Mouse (Mus musculus) layer of hippocampus, adult 2 months (tissue): ENCODE data around the gene Tmem53. TPM values are rescaled to one million over a fixed set of nuclear protein-coding genes. Genes with fewer than 3 reads are reported as not detected.
"Not testable (repeated sequence)": the region's sequence is repeated elsewhere in the genome, so short reads cannot be mapped to it uniquely, and the experiment has no call there.

Source experiments
- DNase-seq, 2 experiments: peaks; one replicate each; pipeline ENCODE4 v3.0.0; 2022; ENCODE audit warnings: low spot score in 2 of 2
- H3K27ac ChIP-seq: fragments of 200-600 bp; 2 replicates; pipeline ENCODE4 v1.8.1; 2022
- H3K4me3 ChIP-seq: fragments of 200-600 bp; 2 replicates; pipeline ENCODE4 v1.8.1; 2022; ENCODE audit warnings: mild to moderate bottlenecking
- CTCF ChIP-seq: fragments of 200-600 bp; conservative IDR thresholded peaks from 2 replicates; pipeline ENCODE4 v1.8.1; 2022; ENCODE audit warnings: antibody characterized with exemption, mild to moderate bottlenecking, moderate library complexity
- total RNA-seq, 2 experiments: library from RNA; stranded (reverse); gene quantifications; 2 replicates each; pipeline ENCODE4 v1.2.3; 2021

Gene Tmem53
- total RNA-seq, 2 experiments from 2014 or later, result 4.7 to 4.9 TPM

DNA sequence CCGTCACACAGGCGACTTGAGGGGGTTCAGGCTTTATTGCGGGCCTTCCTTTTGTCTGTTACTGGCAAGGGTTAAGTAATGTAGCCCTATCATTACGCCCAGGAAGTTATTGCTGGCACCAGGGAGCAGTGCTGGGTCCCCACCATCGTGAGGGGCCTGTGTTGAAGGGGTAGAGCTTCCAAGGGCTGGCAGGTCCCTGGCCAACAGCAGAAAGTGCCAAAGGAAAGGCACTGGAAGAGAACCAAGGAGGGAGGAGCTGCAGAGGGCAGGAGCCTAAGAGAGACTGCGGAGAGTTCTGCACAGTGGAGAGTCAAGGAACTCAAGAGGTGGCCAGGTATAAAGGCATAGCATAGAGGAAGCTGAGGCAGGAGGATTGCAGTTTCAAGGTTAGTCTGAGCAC lies 2.9 kb downstream of the Tmem53 start:
- Histone ChIP-seq H3K27ac (no peak overlapping the region), H3K4me3 (no peak overlapping the region)
- DNase-seq, result no peak
- TF ChIP-seq CTCF, result no peak

DNA sequence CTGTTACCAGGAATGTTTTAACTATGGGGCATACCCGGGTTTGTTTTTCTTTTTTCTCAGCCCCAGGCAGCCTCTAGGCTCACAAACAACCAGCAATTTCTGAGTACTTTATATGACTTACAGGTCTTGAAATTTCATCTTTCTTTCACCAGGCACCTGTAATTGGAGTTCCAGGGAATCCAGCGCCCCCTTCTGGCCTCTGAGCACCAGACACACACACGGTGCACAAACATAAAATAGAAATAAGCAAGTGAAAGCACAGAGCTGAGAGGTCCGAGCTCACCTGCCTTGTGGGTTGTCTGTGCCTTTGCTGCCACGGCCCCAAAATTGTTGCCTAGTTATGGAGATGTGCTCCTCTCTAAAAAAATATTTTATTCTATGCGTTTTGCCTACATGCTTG lies 8.2 kb downstream of the Tmem53 start:
- not testable (repeated sequence) for H3K4me3 ChIP-seq, H3K27ac ChIP-seq, DNase-seq
- TF ChIP-seq CTCF, result peak; percentile 34

DNA sequence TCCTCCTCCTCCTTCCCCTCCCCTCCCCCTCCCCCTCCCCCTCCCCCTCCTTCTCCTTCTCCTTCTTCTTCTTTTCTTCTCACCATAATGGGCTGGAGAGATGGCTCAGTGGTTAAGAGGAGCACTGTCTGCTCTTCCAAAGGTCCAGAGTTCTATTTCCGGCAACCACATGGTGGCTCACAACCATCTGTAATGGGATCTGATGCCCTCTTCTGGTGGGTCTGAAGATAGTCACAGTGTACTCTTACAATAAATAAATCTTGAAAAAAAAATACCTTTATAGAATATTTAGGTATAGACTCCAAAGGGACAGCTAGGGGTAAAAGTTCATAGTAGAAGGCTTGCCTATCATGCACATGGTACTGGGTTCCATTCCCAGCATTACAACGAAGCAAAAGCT lies 9.5 kb downstream of the Tmem53 start:
- no peak overlapping the region for H3K4me3 ChIP-seq
- TF ChIP-seq CTCF, result peak; percentile 28; the same call in 1 of the 2 replicates
- DNase-seq, result no peak
- no peak overlapping the region for H3K27ac ChIP-seq

DNA sequence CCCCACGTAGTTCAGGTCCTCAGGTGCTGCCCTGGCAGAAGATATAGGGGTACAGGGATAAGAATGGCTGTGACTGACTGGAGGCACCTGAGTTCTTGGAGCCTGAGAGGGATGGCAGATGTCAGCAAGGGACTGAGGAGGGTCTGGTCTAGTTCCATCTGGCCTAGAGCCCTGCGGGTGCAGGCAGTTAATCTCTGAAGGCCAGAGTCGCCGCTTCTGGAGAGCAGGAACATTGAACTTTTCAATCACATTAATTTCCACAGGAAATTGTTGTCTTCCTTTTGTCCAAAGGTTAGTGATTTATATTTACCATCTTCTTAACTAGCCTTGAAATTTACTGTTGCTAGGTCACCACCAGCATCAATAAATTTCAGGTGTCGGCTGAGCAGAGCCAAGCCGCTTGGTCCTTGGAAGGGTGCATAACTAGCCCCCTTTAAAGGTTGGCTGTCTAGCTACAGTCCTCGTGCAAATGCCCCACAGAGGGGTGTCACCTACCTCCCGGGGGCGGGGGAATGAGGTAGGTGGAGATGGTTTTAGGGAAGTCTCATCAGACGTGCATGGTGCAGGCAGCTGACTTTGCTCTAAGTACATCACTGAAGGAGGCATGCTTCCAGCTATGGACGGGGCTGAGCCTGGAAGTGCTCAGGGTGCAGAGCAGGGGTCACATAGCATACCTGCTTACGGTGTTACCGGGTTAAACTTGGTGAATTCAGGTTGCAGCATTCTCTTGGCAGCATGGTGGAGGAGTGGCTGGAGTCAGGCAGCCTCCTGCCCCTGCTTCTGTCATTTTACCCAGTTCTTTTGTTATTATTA lies 10.6 kb downstream of the Tmem53 start:
- DNase-seq, result no peak
- TF ChIP-seq CTCF, result no peak
- no peak overlapping the region for H3K4me3 ChIP-seq

DNA sequence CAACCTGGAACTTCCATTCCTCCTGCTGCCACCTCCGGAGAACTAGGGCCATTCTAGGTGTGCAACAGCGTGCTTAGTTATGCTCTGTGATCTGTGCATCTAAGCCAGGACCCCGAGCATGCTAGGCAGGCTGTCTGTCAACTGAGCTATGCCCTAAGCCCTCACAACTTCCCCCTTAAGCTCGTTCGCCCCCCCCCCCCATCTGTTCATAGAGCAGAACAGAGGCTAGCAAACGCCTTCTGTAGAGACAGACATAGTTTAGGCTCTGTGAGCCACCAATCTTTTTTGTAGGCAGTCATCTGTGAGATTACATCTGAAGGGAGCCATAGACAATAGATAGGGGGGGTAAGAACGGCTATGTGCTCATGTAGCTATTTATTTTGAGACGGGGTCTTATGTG lies 11.2 kb downstream of the Tmem53 start:
- DNase-seq, result no peak

More for the DNA sequence above, 10.6 kb downstream of the Tmem53 start:
- no peak overlapping the region for H3K27ac ChIP-seq

DNA sequence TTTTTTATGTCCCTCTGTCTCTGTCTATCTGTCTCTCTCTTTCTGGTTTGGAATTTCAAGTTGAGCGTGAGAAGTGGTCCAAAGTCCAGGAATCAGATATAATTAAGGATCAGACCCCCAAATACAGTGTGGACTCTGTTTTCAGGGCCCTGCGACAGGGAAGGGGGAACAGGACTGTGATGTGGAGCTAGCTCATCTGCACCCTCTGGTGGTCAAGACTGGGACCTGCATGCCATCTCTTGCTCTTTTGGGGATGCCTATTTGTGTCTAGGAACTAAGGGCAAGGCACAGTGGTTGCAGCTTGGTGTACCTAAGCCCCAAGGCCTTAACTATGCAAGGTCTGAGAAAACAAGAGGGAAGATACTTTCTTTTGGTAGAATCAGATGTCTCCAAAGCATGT lies 15.5 kb downstream of the Tmem53 start:
- Histone ChIP-seq H3K27ac (no peak overlapping the region), H3K4me3 (no peak overlapping the region)
- TF ChIP-seq CTCF, result peak; percentile 98
- DNase-seq, result peak; percentile 75 to 90

More for the DNA sequence above, 11.2 kb downstream of the Tmem53 start:
- no peak for TF ChIP-seq CTCF
- Histone ChIP-seq H3K27ac (no peak overlapping the region), H3K4me3 (no peak overlapping the region)

DNA sequence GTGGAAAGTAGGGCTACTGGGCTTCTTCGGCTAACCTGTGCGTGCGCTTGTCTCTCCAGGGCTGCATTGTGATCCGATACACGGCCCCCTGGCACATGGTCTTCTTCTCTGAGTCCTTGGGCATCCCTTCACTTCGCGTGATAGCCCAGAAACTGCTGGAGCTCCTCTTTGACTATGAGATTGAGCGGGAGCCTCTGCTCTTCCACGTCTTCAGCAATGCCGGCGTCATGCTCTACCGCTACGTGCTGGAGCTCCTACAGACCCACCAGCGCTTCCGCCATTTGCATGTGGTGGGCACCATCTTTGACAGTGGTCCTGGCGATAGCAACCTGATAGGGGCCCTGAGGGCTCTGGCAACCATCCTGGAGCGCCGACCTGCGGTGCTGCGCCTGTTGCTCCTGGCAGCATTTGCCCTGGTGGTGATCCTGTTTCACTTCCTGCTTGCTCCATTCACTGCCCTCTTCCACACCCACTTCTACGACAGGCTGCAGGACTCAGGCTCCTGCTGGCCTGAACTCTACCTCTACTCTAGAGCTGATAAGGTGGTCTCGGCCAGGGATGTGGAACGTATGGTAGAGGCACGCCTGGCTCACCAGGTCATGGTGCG lies 16.2 kb downstream of the Tmem53 start:
- no peak for TF ChIP-seq CTCF
- H3K4me3 ChIP-seq, result no peak overlapping the region
- DNase-seq, result no peak
- H3K27ac ChIP-seq, result no peak overlapping the region

DNA sequence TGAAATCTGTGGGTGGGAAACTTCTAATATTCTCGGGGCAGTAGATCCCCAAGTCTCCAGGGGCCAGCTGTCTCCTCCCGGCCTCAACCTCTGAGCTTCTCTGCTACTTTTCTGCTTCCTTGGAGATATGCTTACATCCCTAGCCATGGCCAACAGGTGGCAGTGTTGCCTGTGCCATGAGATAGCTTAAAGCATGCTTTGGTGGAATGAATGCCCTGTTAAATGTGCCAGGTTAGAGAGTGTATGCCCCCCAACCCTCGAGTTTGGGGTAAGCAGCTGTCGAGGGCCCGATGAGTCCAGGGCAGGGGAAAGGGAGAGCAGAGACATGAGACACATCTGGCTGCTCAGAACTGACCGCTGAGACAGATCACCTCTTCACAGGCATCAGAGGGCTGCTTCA lies 18.5 kb downstream of the Tmem53 start:
- no peak overlapping the region for H3K4me3 ChIP-seq
- H3K27ac ChIP-seq, result no peak overlapping the region
- peak; percentile 90 for TF ChIP-seq CTCF
- DNase-seq, result peak; percentile 67 to 81

DNA sequence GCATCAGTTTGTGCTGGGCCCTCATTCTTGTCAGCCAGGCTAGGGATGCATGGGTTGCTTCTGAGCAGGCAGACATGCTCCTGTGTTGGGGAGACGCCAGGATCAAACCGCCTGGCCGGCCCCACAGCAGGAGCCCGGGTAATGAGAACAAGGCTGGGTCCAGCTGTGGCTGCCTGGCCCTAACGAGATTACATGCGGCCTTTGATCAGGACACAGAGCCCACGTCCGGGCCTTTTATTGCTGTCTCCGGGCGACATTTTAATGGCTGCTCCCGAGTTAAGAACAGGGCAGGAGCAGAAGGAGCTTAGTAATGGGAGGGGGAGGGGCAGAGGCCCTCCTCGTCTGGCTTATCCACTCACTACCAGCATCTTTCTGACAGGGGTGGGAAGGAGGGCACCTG lies 20.7 kb downstream of the Tmem53 start:
- H3K4me3 ChIP-seq, result no peak overlapping the region
- no peak for TF ChIP-seq CTCF
- no peak overlapping the region for H3K27ac ChIP-seq
- DNase-seq, result no peak

DNA sequence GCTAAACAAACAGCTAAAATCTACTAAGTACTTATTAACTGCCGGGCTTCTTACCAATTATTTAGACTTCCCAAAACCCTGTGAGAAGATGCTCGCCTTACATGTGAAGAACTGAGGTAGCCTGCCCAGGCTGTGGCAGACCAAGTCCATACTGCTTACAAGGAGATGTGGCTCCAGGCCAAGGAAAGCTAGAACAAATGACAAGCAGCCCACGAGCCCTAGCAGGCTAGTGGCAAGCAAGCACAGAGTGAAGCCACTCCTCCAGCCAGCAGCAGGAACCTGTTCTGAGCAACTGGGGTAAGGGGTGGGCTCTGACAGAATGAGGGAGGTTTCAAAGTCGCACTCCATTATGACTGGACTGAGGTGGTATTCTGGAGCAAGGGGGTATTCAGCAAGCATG lies 23.0 kb downstream of the Tmem53 start:
- no peak overlapping the region for H3K27ac ChIP-seq
- H3K4me3 ChIP-seq, result no peak overlapping the region
- no peak for DNase-seq
- no peak for TF ChIP-seq CTCF

DNA sequence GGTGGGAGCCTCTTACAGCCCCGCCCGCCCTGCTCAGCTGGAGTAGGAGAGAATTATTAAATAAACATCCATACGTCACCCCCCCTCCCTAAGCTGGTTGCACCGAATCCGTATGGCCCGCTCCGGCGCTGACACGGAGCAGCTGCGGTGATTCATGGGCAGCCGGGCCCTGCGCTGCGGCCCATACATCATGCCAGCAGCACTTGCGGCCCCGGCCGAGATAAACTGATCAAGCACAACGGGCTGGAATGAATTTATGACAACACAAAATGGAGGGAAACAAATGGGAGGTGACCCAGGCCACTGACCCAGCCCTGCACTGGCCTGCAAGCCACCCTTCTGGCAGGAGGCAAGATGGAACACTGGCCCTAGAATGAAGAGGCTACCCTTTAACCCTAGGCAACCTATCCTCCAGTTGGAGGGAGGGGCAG lies 24.5 kb downstream of the Tmem53 start:
- no peak for TF ChIP-seq CTCF
- peak overlapping the region; percentile 58; the same call in 1 of the 2 replicates for H3K27ac ChIP-seq
- H3K4me3 ChIP-seq, result no peak overlapping the region
- no peak for DNase-seq

DNA sequence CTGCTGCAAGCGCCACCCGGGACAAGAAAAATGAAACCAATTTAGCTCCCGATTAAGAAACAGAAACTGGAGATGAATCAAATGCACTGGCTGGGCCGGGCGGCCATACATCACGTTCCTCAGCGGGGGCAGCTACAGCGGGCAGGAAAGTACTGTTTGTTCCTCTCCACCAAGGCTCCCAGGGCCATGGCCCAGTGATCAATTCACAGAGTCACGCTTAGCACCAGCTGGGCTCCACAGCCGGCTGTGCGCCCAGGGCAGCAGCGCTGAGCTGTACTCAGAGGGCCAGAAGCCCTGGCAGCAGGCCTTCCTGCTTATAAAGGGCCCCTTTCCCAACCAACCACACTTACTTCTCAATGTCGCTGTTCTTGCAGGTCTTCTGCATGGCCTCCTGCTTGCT lies 25.3 kb downstream of the Tmem53 start:
- DNase-seq, result no peak
- H3K4me3 ChIP-seq, result no peak overlapping the region
- no peak for TF ChIP-seq CTCF
- H3K27ac ChIP-seq, result peak overlapping the region; percentile 58

DNA sequence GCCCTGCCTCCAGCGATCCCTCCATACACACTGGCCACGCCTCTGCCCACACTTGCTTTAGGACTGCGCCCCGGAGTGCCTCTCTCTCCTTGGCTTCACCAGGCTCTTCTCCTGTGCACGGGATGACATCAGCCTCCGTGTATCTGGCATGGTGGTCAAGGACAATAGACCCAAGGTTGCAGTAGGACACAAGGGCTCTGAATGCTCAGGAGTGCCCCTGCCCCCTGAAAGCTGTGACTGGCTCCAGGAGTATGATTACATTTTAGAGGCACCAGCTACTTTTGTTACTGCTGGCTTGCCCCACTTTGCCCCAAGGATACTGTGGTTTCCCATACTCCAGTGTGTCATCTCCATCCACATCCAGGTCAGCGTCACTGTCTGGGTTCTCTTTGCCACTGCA lies 25.9 kb downstream of the Tmem53 start:
- no peak for TF ChIP-seq CTCF
- peak overlapping the region; percentile 58 for H3K27ac ChIP-seq
- no peak for DNase-seq
- H3K4me3 ChIP-seq, result no peak overlapping the region
